Mouse (Mus musculus) activated CD4-positive, CD25-positive, alpha-beta regulatory T cell, adult 4 months (primary cell): ENCODE data around the gene Cntfr. TPM values are rescaled to one million over a fixed set of nuclear protein-coding genes. Genes with fewer than 3 reads are reported as not detected.
"Not testable (repeated sequence)": the region's sequence is repeated elsewhere in the genome, so short reads cannot be mapped to it uniquely, and the experiment has no call there.

Experiments
- ATAC-seq: one replicate; pipeline ENCODE4 v1.8.0; 2017
- polyA plus RNA-seq, 2 experiments: library from polyadenylated mRNA; unstranded; fragments of 100-300 nt; shearing (Covaris generic); gene quantifications; one replicate each; pipeline ENCODE4 v1.2.1; 2017

Gene Cntfr
- polyA plus RNA-seq, result not detected

GRCm38 (mm10) chr4:41696930-41697841 is at the start of gene Cntfr:
Gene Cntfr, minus strand, starts transcription at chr4:41697089.
- not testable (repeated sequence) for ATAC-seq

- ATAC-seq, result no peak
These were observed 48.1 kb upstream of the Cntfr start for GRCm38 (mm10) chr4:41745021-41745420.

- ATAC-seq, result no peak
These were observed 47.2 kb upstream of the Cntfr start for GRCm38 (mm10) chr4:41744131-41744530.

- ATAC-seq, result peak; percentile 92
These were observed 44.3 kb upstream of the Cntfr start for GRCm38 (mm10) chr4:41741158-41741560.

GRCm38 (mm10) chr4:41740380-41741157 is 43.7 kb upstream of the Cntfr start:
- peak; percentile 59 for ATAC-seq

GRCm38 (mm10) chr4:41739260-41739659 is 42.4 kb upstream of the Cntfr start:
- no peak for ATAC-seq

GRCm38 (mm10) chr4:41738256-41738603 is 41.3 kb upstream of the Cntfr start:
- ATAC-seq, result no peak

- peak; percentile 38 for ATAC-seq
These were observed 40.8 kb upstream of the Cntfr start for GRCm38 (mm10) chr4:41737602-41738255.

GRCm38 (mm10) chr4:41731052-41731765 is 34.3 kb upstream of the Cntfr start, which contains the start of gene Arid3c:
Gene Arid3c, minus strand, starts transcription at chr4:41731142.
- ATAC-seq, result no peak

GRCm38 (mm10) chr4:41726826-41727621 is 30.1 kb upstream of the Cntfr start:
- no peak for ATAC-seq

GRCm38 (mm10) chr4:41722918-41723351 is 26.0 kb upstream of the Cntfr start, which contains the start of gene Dctn3:
Gene Dctn3, minus strand, starts transcription at chr4:41723170.
- ATAC-seq, result peak; percentile 100

- no peak for ATAC-seq
These were observed 19.9 kb upstream of the Cntfr start for GRCm38 (mm10) chr4:41716834-41717233.

- ATAC-seq, result no peak
These were observed 18.7 kb upstream of the Cntfr start for GRCm38 (mm10) chr4:41715596-41715995.

- no peak for ATAC-seq
These were observed 18.2 kb upstream of the Cntfr start for GRCm38 (mm10) chr4:41715082-41715481.

GRCm38 (mm10) chr4:41714276-41714675 is 17.4 kb upstream of the Cntfr start:
- ATAC-seq, result peak; percentile 46

GRCm38 (mm10) chr4:41713197-41714067 is 16.5 kb upstream of the Cntfr start, which contains the start of gene Rpp25l:
Gene Rpp25l, minus strand, starts transcription at chr4:41713534.
- ATAC-seq, result peak; percentile 78

- no peak for ATAC-seq
These were observed 15.7 kb upstream of the Cntfr start for GRCm38 (mm10) chr4:41712421-41713196.

- ATAC-seq, result no peak
These were observed 15.0 kb upstream of the Cntfr start for GRCm38 (mm10) chr4:41711705-41712375.

GRCm38 (mm10) chr4:41710229-41710628 is 13.3 kb upstream of the Cntfr start:
- no peak for ATAC-seq
